In the genomic region with DNA sequence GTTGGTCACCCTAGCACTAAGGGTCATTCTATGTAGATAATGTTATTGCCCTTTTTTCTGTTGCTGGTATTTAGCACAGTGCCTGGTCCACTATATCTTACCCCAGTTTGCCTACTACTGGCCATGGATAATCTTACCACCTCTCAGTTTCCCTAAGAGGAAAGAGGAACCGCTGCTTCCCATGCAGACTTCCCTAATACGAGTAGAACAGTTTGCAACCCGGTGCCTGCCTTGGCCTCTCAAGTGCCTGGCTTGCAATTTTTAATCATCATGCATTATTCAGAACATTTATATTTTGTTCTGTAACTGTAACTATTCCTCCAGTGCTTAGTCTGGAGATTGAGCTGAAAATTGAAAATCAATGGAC, we compare ENCODE assay signal across 18 mouse cellular contexts. TPM values are rescaled to one million over a fixed set of nuclear protein-coding genes. Genes with fewer than 3 reads are reported as not detected.
A peak's percentile ranks its signal among the peaks of the same experiment; 100 is the strongest.
DNase-seq lines count a peak whose midpoint lies in the region; ATAC-seq and TF ChIP-seq lines count a peak whose summit lies in the region.
"Had no signal": no experiment of that assay in that cellular context is flagged by ENCODE, and none has a peak within 500 bp of the region (broad histone marks: within the 10 kb centered on the region; RNA-seq: fewer than 3 reads in every experiment).

No protein-coding gene starts in this region.

- no peaks in the 10 kb centered on the region for H3K27me3 ChIP-seq in lung, embryonic 16.5 days (ENCODE audit: control insufficient read depth, insufficient read depth, low read depth, low read length)
- no peaks in the 10 kb centered on the region for H3K27me3 ChIP-seq in intestine, embryonic 16.5 days (replicated peaks; ENCODE audit: control insufficient read depth, insufficient read depth, low read length)
- H3K27me3 ChIP-seq in small intestine, adult 2 months (ENCODE audit: control insufficient read depth, insufficient read depth, low read length): no peaks in the 10 kb centered on the region
- H3K27me3 ChIP-seq: forebrain, embryonic 13.5 days; hindbrain, embryonic 13.5 days had no signal

- H3K9me3 ChIP-seq in lung, embryonic 16.5 days (ENCODE audit: control insufficient read depth, low read length): no peaks in the 10 kb centered on the region
- H3K9me3 ChIP-seq in intestine, embryonic 16.5 days (ENCODE audit: control insufficient read depth, low read length): no peaks in the 10 kb centered on the region
- H3K9me3 ChIP-seq: embryonic facial prominence, embryonic 10.5 days; forebrain, embryonic 13.5 days; heart, embryonic 10.5 days; hindbrain, embryonic 13.5 days had no signal

- no peak for TF ChIP-seq POLR2A in small intestine, adult 2 months (IDR thresholded peaks at IDR 0.05; ENCODE audit: low read depth, low read length)

- intact Hi-C loops in left cerebral cortex, postnatal 4 days (cut with DNase I): no loop called here

- no peak for TF ChIP-seq CTCF in small intestine, adult 2 months (IDR thresholded peaks at IDR 0.05; ENCODE audit: extremely low read depth, insufficient read length, insufficient replicate concordance, low read depth, low read length)

- no peak overlapping the region for H3K9ac ChIP-seq in lung, embryonic 16.5 days (ENCODE audit: low read length)
- 0 out of 2 replicates have a peak overlapping the region, but pooled peaks have one; percentile 1 for H3K9ac ChIP-seq in intestine, embryonic 16.5 days (ENCODE audit: low read depth, low read length)
- H3K9ac ChIP-seq: forebrain, embryonic 13.5 days; forebrain, postnatal 0 days; hindbrain, embryonic 13.5 days had no signal

- H3K4me1 ChIP-seq in lung, embryonic 16.5 days (replicated peaks; ENCODE audit: control insufficient read depth, insufficient read depth, low read length): peaks cover 6% of the 10 kb centered on the region; the same call in 1 of the 2 replicates
- peaks cover 10% of the 10 kb centered on the region; the same call in 1 of the 2 replicates for H3K4me1 ChIP-seq in intestine, embryonic 16.5 days (ENCODE audit: control insufficient read depth, insufficient read depth, low read length)
- H3K4me1 ChIP-seq in small intestine, adult 2 months (ENCODE audit: control insufficient read depth, insufficient read depth, insufficient read length, low read length): peaks cover 36% of the 10 kb centered on the region
- H3K4me1 ChIP-seq: embryonic facial prominence, embryonic 10.5 days; forebrain, embryonic 13.5 days; hindbrain, embryonic 13.5 days had no signal

- ATAC-seq in lung, embryonic 16.5 days (ENCODE audit: low read depth): no peak
- no peak for ATAC-seq in intestine, embryonic 16.5 days
- ATAC-seq: forebrain, embryonic 13.5 days; forebrain, postnatal 0 days had no signal

- H3K4me2 ChIP-seq in lung, embryonic 16.5 days (ENCODE audit: low read depth, low read length): no peak overlapping the region
- no peak overlapping the region for H3K4me2 ChIP-seq in intestine, embryonic 16.5 days (ENCODE audit: low read depth, low read length)
- H3K4me2 ChIP-seq: forebrain, embryonic 13.5 days; hindbrain, embryonic 13.5 days had no signal

- H3K36me3 ChIP-seq in lung, embryonic 16.5 days (ENCODE audit: control insufficient read depth, insufficient read depth, low read length): no peaks in the 10 kb centered on the region
- H3K36me3 ChIP-seq in intestine, embryonic 16.5 days (ENCODE audit: control insufficient read depth, insufficient read depth, low read length): no peaks in the 10 kb centered on the region
- no peaks in the 10 kb centered on the region for H3K36me3 ChIP-seq in small intestine, adult 2 months (ENCODE audit: control insufficient read depth, insufficient read depth, low read length)
- H3K36me3 ChIP-seq: embryonic facial prominence, embryonic 10.5 days; heart, embryonic 10.5 days; hindbrain, embryonic 13.5 days had no signal

- peak overlapping the region; percentile 88 for H3K27ac ChIP-seq in lung, embryonic 16.5 days (ENCODE audit: low read length)
- peak overlapping the region; percentile 91 for H3K27ac ChIP-seq in intestine, embryonic 16.5 days (ENCODE audit: low read length)
- H3K27ac ChIP-seq in small intestine, adult 2 months (ENCODE audit: insufficient read depth, low read depth, low read length): peak overlapping the region; percentile 93
- H3K27ac ChIP-seq: embryonic facial prominence, embryonic 10.5 days; forebrain, embryonic 13.5 days; heart, embryonic 10.5 days; hindbrain, embryonic 13.5 days had no signal

- no peak overlapping the region for H3K4me3 ChIP-seq in lung, embryonic 16.5 days (ENCODE audit: low read length)
- no peak overlapping the region for H3K4me3 ChIP-seq in intestine, embryonic 16.5 days (ENCODE audit: low read length)
- no peak overlapping the region for H3K4me3 ChIP-seq in small intestine, adult 2 months (ENCODE audit: low read depth, low read length)
- H3K4me3 ChIP-seq: embryonic facial prominence, embryonic 10.5 days; forebrain, embryonic 13.5 days; heart, embryonic 10.5 days; hindbrain, embryonic 13.5 days had no signal

- no peak for DNase-seq in lung, postnatal 36 days
- DNase-seq in left cerebral cortex, postnatal 4 days: no peak
- no peak for DNase-seq in gastrocnemius, postnatal 25 days
- DNase-seq in right cerebral cortex, postnatal 14 days: no peak
- DNase-seq: adrenal gland, adult 8-10 months; adrenal gland, postnatal 36 days; cerebellum, adult 2 months; cerebellum, postnatal 10 days; forebrain, postnatal 0 days; gastrocnemius, postnatal 14 days; heart, postnatal 10 days had no signal

- WGBS in lung, embryonic 16.5 days: 77% methylated on average over 3 of the region's 3 CpGs
- WGBS in intestine, embryonic 16.5 days: 80% methylated on average over 3 of the region's 3 CpGs
- WGBS in small intestine, adult 2 months: 51% methylated on average over 3 of the region's 3 CpGs

RNA-seq across cellular contexts. Expression of gene Gm10073, which starts 12.4 kb away (rescaled TPM):
- 10.5 and 19.9 TPM in 2 replicates for polyA plus RNA-seq in lung, embryonic 16.5 days (2015; fragmentation: Nextera tagmentation; extraction: Ambion mirVana)
- polyA plus RNA-seq in intestine, embryonic 16.5 days (2015; fragmentation: Nextera tagmentation; extraction: Ambion mirVana): 8.4 and 10.6 TPM in 2 replicates
- polyA plus RNA-seq in small intestine, adult 2 months (2012; rRNA removed): 78.0 and 81.0 TPM in 2 replicates
- total RNA-seq in left cerebral cortex, postnatal 4 days (2021): 100 to 1,000 TPM; 117 to 133 TPM
- 10 to 100 TPM; 92.1 to 97.0 TPM for total RNA-seq in gastrocnemius, postnatal 25 days (2021)

RNA-seq across cellular contexts. Expression of gene Cdh1, which starts 17.5 kb away (rescaled TPM):
- polyA plus RNA-seq in lung, embryonic 16.5 days (2015; fragmentation: Nextera tagmentation; extraction: Ambion mirVana): 157 and 162 TPM in 2 replicates
- polyA plus RNA-seq in intestine, embryonic 16.5 days (2015; fragmentation: Nextera tagmentation; extraction: Ambion mirVana): 170 and 181 TPM in 2 replicates
- polyA plus RNA-seq in small intestine, adult 2 months (2012; rRNA removed): 88.3 and 234 TPM in 2 replicates
- 1 to 10 TPM; 4.1 to 4.2 TPM for total RNA-seq in left cerebral cortex, postnatal 4 days (2021)
- under 1 TPM; 0.43 to 0.49 TPM for total RNA-seq in gastrocnemius, postnatal 25 days (2021)
- total RNA-seq: adrenal gland, postnatal 36 days had no signal
